Mouse (Mus musculus) T-helper 2 cell (primary cell): ENCODE results near the gene Mst1.

Experiments used
- in situ Hi-C: fragments of 300-600 bp; cut with MboI, MseI; formaldehyde crosslinking; loops from one replicate; pipeline ENCODE4 v1.15.1; 2025; ENCODE audit warnings: high pct_unique_total_duplicates

Mst1 gene

DNA sequence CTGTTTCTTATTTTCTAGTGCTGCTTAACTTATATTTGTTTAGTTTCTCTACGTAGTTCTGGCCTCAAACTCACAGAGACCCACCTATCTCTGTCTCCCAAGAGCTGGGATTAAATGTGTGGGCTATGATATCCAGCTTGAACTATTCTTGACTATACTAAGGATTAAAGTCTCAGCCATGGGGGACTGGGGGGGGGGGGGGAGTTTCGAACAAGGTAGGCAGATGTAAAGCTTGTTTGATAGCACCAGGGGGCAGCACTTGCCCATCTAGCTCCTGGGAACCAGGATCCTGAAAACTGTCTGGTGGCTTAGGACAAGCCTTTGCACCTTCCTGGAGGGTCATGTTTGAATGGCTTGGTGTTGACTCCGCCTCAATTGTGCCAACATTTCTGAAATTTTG lies 15.3 kb downstream of the Mst1 start:
- in situ Hi-C loops, result no loop called here

DNA sequence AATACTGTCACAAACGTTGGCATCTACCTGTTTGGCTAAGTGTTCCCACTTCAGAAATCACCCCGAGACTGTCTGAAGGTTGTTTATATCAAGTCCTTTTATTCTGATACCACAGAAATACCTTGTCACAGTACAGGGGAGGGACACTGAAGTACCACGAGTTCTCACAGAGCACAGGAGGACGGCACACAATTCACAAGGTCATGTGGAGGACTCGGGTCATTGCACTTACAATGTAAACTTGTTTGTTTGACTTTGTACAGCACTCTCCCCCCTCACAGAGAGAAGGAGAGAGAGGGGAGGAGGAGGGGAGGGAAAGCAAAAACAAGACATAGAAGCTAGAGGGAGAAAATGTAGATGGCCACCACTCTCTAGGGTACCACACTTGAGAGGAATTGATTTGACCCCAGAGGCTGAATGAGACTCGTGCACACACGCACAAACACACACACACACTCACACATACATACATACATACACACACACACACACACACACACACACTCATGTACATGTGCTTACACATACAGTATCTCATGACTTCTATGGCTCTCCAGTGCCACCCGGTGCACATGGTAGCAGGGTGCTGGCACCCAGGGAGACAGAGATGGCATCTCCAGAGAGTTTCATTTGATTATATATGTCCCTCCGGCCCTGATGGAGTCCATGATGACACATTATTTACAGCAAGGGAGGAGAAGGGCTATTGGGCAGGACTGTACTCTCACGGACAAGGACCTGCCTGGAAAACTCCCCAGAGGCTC lies 15.9 kb downstream of the Mst1 start:
- in situ Hi-C loops, result no loop called here

DNA sequence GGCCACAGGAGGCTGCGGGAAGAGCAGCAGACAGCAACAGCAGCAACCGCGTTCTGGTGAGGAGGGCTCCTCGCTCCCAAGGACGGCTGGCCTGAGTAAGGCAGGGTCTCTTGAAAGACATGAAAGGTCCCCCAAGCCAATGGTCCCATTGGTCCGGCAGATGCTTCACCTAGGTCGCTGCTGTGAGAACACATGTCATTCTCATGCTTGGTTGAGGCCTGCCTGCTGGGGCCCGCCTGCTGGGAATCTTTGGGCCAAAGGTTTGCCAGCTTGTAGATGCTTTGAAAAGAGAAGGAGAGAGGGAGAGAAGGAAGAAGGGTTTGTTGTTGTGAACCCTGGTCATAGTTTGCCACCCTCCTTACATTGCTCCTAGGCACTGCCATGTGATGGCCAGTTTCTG lies 19.4 kb downstream of the Mst1 start:
- in situ Hi-C loops, result no loop called here

DNA sequence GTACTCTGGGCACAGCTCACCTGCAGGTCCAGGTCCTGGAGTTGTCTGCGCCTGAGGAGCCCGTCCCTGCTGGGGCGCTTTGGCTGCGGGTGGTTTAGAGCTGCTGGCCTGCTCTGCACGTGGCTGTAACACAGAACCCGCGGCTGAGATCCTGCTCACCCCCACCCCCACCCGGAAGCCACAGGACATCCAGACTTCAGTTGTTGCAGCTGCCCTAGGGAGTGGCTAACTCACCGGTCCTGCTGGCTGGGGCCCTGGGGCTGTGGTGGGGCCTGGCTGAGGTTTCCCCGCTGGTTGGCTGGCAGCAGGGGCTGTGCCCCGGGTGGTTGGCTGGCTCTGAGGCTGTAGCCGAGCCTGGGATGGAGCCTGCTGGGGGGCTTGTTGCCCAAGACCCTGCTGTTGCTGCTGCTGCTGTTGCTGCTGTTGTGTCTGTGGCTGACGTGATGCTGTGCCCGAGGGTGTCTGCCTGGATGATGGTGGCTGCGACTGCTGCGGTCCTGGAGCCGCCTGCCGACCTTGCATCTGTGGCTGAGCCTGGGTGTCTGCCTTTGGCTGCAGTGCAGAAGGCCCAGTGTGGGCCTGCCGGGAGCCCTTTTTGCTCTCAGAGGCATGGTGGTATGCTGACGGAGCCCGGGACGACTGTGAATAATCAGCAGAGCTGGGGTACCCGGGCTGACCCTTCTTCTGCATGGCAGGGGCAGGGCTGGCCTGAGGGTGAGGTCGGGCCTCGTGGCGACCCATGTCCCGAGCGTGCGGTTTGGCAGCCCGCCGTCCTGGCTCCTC lies 24.7 kb downstream of the Mst1 start:
- in situ Hi-C loops, result no loop called here

DNA sequence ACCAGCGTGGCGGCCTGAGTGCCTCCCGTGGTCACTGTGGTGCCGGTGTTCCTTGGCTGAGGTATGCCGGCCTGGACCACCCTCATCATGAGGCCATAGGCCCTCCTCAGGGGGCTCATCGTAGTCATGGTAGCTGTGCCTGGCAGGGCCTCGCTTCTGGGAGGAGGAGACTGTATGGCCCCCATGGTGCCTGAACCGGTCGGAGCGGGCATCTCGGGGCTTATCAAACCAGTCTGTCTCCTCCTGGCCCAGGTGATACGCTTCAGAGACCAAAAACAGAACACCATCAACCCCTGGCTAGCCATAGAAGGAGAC lies 25.3 kb downstream of the Mst1 start:
- in situ Hi-C loops, result no loop called here

DNA sequence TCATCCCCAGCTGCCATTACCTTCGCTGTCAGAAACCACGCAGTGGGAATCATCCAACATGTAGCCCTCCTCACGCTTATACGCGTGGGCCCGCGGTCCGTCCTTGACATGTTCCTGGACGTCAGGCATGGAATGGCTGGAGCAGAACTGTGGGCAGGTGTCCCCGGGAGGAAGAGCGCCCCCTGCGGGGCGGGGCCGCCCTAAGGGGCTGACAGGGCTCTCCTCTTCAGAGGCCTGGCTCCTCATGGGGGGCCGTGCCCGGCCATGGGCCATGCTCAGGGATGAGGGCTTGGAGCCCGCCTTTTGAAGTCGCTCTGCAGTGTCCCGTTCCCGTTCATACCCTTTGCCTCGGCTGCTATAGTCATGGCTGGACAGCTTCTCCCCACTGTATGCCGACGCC lies 25.9 kb downstream of the Mst1 start:
- in situ Hi-C loops, result no loop called here

DNA sequence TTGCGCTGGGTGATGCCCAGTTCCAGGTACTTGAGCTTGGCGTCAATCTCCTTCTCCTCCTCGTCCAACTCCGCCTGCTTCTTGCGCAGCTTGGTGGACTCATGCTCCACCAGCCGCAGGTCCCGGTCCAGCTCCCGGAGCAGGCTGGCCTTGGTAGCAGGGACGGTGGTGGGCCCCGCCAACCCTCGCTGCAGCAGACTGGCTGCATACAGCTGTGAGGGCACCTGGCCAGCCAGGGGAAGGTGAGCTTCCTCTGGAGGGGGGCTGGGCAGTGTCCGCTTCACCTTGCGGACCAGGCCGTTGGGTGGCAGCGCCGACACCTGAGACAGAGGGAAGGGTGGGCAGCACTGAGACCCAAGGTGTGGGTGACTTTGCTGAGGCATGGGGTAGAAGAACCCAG lies 27.6 kb downstream of the Mst1 start:
- in situ Hi-C loops, result no loop called here

DNA sequence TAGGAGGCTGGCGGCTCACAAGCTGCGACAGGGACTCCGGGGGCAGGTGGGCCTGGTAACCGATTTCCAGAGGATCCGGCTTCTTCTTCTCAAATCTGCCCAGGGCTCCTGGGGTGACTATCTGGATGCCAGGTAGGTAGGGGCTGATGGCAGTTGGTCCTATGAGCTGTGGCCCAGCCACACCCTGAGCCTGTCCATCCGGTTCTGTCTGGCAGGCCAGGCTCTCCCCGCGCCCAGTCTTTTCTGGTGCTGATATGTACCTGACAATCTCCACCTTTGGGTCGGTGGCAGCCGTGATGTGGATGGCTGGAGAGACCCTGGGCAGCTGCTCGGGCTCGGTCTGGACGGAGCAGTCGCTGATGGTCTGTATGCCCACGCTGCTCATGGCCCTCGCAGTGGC lies 29.9 kb downstream of the Mst1 start:
- in situ Hi-C loops, result no loop called here

DNA sequence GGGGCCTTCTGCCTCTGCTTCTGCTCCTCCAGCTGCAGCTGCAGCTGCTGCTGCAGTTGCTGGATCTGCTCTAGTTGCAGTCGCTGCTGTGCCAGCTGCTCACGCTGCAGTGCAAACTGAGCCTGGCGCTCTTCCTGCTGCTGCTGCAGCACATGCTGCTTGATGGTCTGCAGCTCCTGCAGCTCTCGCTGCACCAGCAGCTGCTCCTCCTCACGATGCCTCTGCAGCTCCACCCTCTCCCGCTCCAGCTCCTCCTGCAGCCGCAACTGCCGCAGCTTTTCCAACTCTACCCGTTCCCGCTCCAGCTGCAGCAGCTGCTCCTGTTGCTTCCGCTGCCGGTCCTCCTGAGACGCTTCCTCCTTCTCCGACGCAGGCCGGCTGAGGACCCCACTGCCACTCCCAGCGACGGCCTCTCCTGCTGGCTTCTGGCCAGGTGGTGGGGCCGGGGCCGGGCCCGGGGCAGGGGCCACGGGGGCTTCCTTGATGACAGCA lies 30.9 kb downstream of the Mst1 start:
- in situ Hi-C loops, result no loop called here

DNA sequence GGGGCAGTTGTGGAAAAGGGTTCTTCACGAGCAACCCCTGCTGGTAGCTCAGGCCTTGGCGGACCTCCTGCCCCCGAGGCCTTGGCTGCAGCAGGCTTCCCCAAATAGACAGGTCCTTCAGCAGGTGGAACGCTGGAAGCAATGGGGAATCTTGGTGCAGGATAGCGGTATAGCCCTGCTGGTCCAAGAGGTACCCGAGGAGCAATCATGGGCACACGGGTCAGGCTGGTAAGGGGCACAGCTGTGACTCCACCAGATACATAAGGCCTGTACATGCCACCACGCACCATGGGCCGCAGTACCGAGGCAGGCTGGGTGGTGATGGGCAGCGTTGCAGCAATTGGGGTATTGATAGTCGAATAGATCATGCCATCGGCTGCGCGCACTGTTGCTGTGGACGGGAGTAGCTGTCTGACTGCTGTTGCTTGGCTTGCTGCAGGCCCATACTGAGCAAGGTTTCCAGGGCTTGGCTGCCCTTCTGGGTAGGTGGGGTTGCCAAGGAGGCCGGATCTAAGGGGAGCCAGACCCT lies 31.4 kb downstream of the Mst1 start:
- in situ Hi-C loops, result no loop called here

DNA sequence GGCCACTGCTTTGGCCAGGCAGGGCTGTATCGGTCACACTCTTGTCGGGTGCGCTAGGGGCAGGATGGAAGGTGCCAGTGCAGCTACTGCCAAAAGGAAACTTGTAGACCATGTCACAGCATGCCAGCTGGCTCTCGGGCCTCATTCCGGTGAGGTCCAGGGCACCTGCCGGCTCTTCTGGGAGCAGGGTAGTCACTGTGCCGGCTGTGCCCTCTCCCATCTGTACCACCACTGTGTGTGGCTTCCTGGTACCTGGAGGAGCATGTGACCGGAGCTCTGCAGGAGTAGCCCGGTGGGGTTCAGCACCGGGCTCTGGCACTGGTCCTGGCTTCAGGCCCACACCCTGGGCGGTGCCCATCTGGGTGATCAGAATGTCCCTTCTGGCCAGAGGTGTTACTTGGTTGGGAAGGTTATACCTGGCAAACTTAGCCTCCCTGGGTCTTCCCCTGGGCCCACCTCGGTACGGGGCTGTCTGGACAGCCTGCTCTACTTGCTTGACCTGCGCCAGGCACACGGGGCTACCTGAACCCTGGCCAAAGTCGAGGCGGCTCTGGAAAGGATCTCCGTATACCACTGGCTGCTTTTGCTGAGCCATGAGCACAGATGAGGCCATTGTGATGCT lies 32.6 kb downstream of the Mst1 start:
- in situ Hi-C loops, result no loop called here

DNA sequence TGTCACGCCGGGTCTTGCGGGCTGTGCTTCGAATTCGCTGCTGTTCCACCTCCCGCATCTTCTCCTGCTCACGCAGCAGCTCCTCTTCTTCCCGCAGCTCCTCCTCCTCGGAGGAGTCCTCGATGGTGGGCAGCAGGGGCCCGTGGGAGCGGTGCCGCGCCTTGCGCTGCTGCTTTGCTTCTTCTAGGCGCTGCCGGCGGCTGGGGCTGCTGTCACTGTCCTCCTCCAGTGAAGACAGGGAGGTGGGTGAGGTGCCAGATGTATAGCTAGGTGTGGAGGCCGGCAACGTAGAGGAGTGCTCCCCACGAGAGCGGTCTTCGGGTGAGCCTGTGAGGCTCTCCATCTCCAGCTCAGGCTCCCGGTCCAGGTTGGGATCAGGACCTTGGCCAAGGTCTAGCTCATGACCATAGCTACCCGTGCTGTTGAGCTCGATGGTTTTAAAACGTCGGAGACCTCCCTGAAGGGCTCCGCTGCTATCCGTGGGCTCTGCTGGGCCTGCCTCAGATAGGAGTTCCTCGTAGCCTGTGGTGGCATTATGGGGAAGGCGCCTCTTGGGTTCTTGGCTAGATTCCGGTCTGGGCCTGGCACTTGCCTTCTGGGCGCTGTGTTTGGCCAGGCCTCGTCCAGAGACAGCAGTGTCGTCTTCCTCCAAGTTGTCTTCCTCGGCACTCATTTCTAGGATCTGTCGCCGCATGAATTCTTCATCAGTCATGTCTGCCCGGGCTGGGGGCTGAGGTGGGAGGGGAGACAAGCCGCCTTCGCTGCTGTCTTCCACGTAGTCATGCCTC lies 35.2 kb downstream of the Mst1 start:
- in situ Hi-C loops, result no loop called here

DNA sequence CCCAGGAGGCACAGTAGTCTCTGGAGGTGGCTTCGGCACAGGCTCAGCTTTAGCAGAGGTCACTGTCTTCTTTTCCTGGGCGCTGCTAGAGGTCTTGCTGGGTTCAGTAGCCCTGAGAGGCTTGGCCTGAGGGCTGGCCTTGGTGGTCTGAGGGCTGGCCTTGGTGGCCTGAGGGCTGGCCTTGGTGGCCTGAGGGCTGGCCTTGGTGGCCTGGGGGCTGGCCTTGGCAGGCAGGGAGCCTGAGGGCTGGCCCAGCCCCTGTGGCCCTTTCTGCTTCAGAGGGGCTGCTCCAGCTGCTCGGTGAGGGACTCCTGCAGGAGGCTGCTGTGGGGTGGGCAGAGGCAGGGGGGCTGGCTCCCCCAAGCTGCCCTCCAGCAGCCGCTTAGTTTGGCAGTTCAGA lies 36.9 kb downstream of the Mst1 start:
- in situ Hi-C loops, result no loop called here

DNA sequence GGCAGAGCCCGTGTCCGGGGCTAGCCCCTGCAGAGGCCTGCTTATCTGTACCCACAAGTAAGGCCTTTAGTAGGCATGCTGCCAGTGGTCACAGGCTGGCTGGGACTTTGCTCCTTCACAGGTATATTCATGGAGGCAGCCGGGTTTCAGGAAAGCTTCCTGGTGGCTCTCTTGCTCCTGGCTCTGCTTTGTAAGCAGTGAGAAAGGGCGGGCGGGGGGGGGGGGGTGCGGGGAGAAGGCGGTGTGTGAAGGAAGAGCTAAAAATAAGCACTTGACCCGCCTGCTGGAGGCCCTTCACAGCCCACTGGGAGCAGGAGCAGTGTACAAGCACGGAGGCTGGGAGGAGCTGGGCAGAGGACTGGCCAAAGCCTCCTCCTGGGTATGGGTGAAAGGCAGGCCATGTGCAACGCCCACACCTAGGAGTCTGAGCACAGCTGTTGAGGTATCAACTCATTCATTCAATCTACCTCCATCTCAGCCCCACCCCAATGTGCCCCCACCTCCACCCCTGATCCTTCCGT lies 39.7 kb downstream of the Mst1 start:
- in situ Hi-C loops, result loop anchor here (5.0 kb wide), 2 partner anchors 38 to 52 kb away; partner anchors contain the start of genes Mst1 and Rnf123

DNA sequence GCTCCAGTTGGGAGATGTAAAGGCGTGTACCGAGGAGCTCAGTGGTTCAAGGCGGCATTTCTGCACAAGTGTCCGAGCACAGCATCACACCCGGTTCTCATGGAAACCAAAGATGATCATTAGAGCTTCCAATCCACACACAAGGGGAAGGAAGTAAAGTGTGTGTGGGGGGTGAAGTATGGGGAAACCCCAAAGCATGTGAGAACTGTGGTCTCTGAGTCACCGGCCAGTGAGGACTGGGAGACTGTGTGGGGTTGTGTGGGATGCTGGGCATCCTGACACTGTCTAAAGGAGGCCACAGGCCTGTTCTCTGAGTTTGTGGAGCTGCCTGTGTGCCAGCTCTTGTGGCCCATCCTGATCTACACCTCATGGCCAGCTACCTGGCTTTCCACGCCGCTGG lies 40.4 kb downstream of the Mst1 start:
- in situ Hi-C loops, result loop anchor here (5.0 kb wide), 2 partner anchors 38 to 52 kb away; partner anchors contain the start of genes Mst1 and Rnf123

DNA sequence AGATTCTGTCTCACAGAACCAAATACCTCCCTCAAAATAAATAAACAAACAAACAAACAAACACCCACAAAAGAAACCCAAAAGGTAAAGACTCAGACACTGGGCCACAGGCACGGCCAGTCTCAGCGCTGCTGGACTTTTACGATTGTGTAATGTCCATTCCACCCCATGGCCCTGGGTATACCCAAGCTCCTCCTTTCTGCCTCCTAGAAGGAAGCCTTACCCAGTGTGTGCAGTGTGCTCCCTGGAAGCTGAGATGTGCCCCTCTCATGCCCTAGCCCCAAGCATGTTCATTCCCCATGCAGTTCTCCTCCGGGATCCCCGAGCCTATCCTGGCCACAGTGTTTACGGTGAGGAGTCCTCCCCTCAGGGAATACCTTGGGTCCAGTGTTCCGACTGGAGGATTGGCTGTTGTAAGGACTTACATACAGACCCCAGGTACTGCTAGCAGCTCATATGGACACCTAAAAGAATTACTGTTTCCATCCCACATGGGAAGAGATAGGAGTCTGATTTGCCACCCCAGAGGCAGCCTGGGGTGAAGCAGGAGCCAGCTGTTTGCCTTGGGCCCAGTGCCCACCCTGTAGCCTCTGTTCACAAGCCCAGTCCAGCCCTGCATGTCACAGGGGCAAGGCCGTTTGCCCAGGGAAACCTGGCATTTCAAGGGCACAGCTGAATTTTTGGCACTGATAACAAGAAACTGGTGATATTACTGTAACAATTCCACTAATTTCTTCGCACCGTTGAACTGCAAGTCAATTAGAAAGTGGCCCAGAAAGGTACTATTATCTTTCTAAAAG lies 41.1 kb downstream of the Mst1 start:
- in situ Hi-C loops, result loop anchor here (5.0 kb wide), 2 partner anchors 39 to 51 kb away; partner anchors contain the start of genes Mst1 and Rnf123

DNA sequence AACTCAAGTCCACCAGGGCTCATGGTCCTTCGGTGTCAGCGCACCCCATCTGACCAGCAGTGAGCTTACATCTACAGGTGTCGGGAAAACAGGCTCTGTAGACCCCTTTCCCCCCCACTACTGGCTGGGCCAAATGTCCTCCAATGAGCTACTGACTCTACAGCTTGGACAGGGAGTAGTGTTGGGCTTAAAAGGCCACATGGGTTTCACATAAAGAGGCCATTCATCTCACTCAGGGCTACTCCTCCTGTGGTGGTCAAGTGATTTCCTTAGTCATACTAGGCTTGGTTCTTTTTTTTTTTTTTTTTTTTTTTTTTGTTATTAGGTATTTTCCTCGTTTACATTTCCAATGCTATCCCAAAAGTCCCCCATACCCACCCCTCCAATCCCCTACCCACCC lies 43.7 kb downstream of the Mst1 start:
- in situ Hi-C loops, result loop anchor here (5.0 kb wide), 2 partner anchors 42 to 48 kb away; partner anchors contain the start of genes Mst1 and Rnf123

DNA sequence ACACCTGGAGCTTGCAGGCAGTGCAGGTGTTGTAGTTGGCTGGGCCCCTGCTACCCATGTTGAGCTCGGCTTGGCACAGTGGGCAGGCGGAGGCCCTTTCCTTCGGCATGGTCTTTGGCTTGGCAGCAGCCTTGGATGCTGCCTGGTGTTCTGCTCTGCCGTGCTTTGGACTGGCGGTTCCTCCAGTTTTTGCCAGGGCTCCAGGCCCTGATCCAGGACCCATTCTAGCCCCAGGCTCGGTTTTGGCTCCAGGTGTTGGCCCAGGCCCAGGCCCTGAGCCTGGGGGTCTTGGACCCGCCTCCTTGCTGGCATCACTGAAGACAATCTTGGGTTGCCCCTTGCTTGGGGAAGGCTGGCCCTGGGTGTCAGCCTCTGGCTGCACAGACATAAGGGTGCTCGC lies 45.5 kb downstream of the Mst1 start:
- in situ Hi-C loops, result no loop called here

DNA sequence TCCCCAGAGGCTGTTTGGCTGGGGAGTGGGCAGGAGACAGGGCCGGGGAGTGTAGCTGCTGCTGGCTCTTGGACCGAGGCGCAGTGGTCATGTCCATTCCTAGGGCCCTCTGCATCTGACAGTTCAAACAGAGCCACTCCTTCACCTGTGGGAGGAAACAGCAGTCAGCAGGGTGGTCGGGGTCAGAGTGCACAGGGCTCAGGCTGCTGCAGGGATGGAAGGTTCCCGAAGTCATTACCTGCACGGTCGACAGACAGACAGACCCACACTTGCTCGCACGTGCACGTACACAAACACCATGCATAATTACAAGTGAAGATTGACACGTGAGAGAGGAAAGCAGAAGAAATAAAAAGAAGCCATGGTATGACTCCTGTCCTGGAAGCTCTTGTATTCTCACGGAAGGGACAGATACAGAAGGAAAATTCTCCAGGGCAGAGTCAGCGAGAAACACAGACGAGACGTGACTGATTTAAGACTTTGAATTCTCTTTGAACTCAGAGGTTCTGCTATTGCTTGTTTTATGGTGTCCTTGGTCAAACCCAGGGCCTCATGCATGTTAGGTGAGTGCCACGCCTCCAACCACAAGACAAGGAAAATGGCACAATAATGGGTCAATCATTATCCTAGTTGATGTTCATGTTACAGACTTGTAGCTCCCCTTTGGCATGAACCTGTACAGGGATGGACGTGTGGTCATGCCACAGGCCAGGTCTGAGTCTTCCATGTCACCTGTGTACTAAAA lies 46.4 kb downstream of the Mst1 start:
- in situ Hi-C loops, result no loop called here

DNA sequence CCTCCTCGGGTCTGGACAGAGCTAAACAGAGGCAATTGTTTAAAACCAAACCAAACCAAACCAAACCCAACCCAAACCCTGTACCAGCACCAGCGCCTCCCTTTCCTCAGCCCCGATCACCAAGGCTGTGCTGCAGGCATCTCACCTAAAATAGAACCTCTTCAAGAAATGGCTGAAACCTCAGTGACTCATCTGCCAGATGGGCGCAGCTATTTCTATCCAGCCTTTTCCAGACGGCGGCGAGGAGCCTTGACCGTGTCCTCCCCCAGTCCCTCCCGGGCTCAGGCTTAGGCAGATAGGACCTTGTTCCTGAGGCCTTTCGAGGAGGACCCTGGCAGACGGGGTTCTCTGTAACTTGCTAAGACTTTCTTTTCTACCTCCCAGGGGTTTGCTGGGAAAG lies 48.0 kb downstream of the Mst1 start:
- in situ Hi-C loops, result no loop called here
